Mouse (Mus musculus) intestine, embryonic 16.5 days (tissue): ENCODE measurements around the gene Rhod. TPM values are rescaled to one million over a fixed set of nuclear protein-coding genes. Genes with fewer than 3 reads are reported as not detected.

ENCODE experiments used
- ATAC-seq: fragments of 200-750 bp; cut with Nextera tagmentation; 2 replicates; pipeline ENCODE4 v1.8.0; 2017; ENCODE audit warnings: moderate TSS enrichment, moderate library complexity
- H3K27ac ChIP-seq: fragments of 300-500 bp; sonication (generic); 2 replicates; pipeline ENCODE4 v1.5.1; 2014; ENCODE audit warnings: mild to moderate bottlenecking, low read length
- H3K27me3 ChIP-seq: fragments of 300-500 bp; sonication (generic); replicated peaks from 2 replicates; pipeline ENCODE4 v1.6.1; 2014; ENCODE audit warnings: low read length, control low read depth, mixed read lengths; ENCODE audit not compliant: control insufficient read depth, insufficient read depth
- H3K36me3 ChIP-seq: fragments of 300-500 bp; sonication (generic); 2 replicates; pipeline ENCODE4 v1.6.1; 2014; ENCODE audit warnings: low read length, control low read depth; ENCODE audit not compliant: control insufficient read depth, insufficient read depth
- H3K4me1 ChIP-seq: fragments of 300-500 bp; sonication (generic); 2 replicates; pipeline ENCODE4 v1.6.1; 2014; ENCODE audit warnings: low read length, control low read depth, mixed read lengths; ENCODE audit not compliant: control insufficient read depth, insufficient read depth
- H3K4me2 ChIP-seq: fragments of 300-500 bp; sonication (generic); 2 replicates; pipeline ENCODE4 v1.6.1; 2014; ENCODE audit warnings: low read depth, low read length, control low read depth
- H3K4me3 ChIP-seq: fragments of 300-500 bp; sonication (generic); 2 replicates; pipeline ENCODE4 v1.5.1; 2014; ENCODE audit warnings: mild to moderate bottlenecking, low read length
- H3K9ac ChIP-seq: fragments of 300-500 bp; sonication (generic); 2 replicates; pipeline ENCODE4 v1.6.1; 2014; ENCODE audit warnings: low read depth, low read length
- H3K9me3 ChIP-seq: fragments of 300-500 bp; sonication (generic); 2 replicates; pipeline ENCODE4 v1.6.1; 2016; ENCODE audit warnings: low read length, control low read depth; ENCODE audit not compliant: control insufficient read depth
- WGBS: fragments of 180-500 bp; shearing (Covaris S2); extraction: QIAGEN DNeasy Blood & Tissue Kit; methylation state at CpG from one replicate; pipeline ENCODE4 v1.1.7; 2014; 5-methylcytosine and 5-hydroxymethylcytosine counted together
- polyA plus RNA-seq: library from polyadenylated mRNA; unstranded; fragments of >200 nt; fragmentation: Nextera tagmentation; extraction: Ambion mirVana; gene quantifications from 2 replicates; pipeline ENCODE4 v1.2.1, GENCODE M21; 2015

The Rhod gene
- polyA plus RNA-seq, 1 experiment from 2014 or later, result 28.2 TPM

GRCm38 (mm10) chr19:4423021-4423420 lies 16.2 kb downstream of the Rhod start:
- H3K4me2 ChIP-seq, result no peak overlapping the region
- ATAC-seq, result no peak
- H3K9ac ChIP-seq, result no peak overlapping the region
- no peaks in the 10 kb centered on the region for H3K27me3 ChIP-seq
- H3K4me1 ChIP-seq, result no peaks in the 10 kb centered on the region; the same call in 1 of the 2 replicates
- no peaks in the 10 kb centered on the region for H3K36me3 ChIP-seq
- no peaks in the 10 kb centered on the region for H3K9me3 ChIP-seq
- no peak overlapping the region for H3K4me3 ChIP-seq
- WGBS, result 85% methylated on average over 3 of the region's 3 CpGs
- H3K27ac ChIP-seq, result no peak overlapping the region

- H3K9me3 ChIP-seq, result no peaks in the 10 kb centered on the region
- WGBS, result 95% methylated on average over 3 of the region's 3 CpGs
- H3K4me2 ChIP-seq, result no peak overlapping the region
- no peaks in the 10 kb centered on the region for H3K27me3 ChIP-seq
- no peak overlapping the region for H3K4me3 ChIP-seq
- no peaks in the 10 kb centered on the region; the same call in 1 of the 2 replicates for H3K4me1 ChIP-seq
- no peak for ATAC-seq
- H3K9ac ChIP-seq, result no peak overlapping the region
- no peak overlapping the region for H3K27ac ChIP-seq
- H3K36me3 ChIP-seq, result no peaks in the 10 kb centered on the region
Observed at GRCm38 (mm10) chr19:4422581-4422980, 16.7 kb downstream of the Rhod start.

GRCm38 (mm10) chr19:4420153-4420910 lies 18.9 kb downstream of the Rhod start:
- 83% methylated on average over 8 of the region's 8 CpGs for WGBS
- no peak overlapping the region for H3K4me2 ChIP-seq
- H3K27me3 ChIP-seq, result no peaks in the 10 kb centered on the region
- no peaks in the 10 kb centered on the region; the same call in 1 of the 2 replicates for H3K4me1 ChIP-seq
- H3K9me3 ChIP-seq, result no peaks in the 10 kb centered on the region
- no peak overlapping the region for H3K9ac ChIP-seq
- H3K27ac ChIP-seq, result no peak overlapping the region
- H3K4me3 ChIP-seq, result no peak overlapping the region
- H3K36me3 ChIP-seq, result no peaks in the 10 kb centered on the region
- no peak for ATAC-seq

- no peak overlapping the region for H3K9ac ChIP-seq
- H3K4me1 ChIP-seq, result no peaks in the 10 kb centered on the region; the same call in 1 of the 2 replicates
- H3K36me3 ChIP-seq, result no peaks in the 10 kb centered on the region
- H3K4me2 ChIP-seq, result no peak overlapping the region
- H3K9me3 ChIP-seq, result no peaks in the 10 kb centered on the region
- H3K4me3 ChIP-seq, result no peak overlapping the region
- no peak overlapping the region for H3K27ac ChIP-seq
- ATAC-seq, result no peak
- WGBS, result 95% methylated on average over 5 of the region's 5 CpGs
- no peaks in the 10 kb centered on the region for H3K27me3 ChIP-seq
Observed at GRCm38 (mm10) chr19:4419711-4420110, 19.5 kb downstream of the Rhod start.

GRCm38 (mm10) chr19:4417713-4418112 lies 21.5 kb downstream of the Rhod start:
- Histone ChIP-seq H3K4me3 (no peak overlapping the region), H3K4me1 (no peaks in the 10 kb centered on the region; the same call in 1 of the 2 replicates), H3K27me3 (no peaks in the 10 kb centered on the region), H3K9ac (no peak overlapping the region), H3K27ac (no peak overlapping the region), H3K9me3 (no peaks in the 10 kb centered on the region), H3K4me2 (no peak overlapping the region), H3K36me3 (no peaks in the 10 kb centered on the region)
- ATAC-seq, result peak; percentile 7; the same call in 1 of the 2 replicates

GRCm38 (mm10) chr19:4417183-4417582 lies 22.0 kb downstream of the Rhod start:
- no peak overlapping the region for H3K4me3 ChIP-seq
- H3K9ac ChIP-seq, result no peak overlapping the region
- no peak overlapping the region for H3K4me2 ChIP-seq
- H3K9me3 ChIP-seq, result no peaks in the 10 kb centered on the region
- H3K27ac ChIP-seq, result no peak overlapping the region
- WGBS, result 0% methylated on average over 1 of the region's 1 CpGs
- no peaks in the 10 kb centered on the region for H3K36me3 ChIP-seq
- H3K27me3 ChIP-seq, result no peaks in the 10 kb centered on the region
- H3K4me1 ChIP-seq, result no peaks in the 10 kb centered on the region; the same call in 1 of the 2 replicates
- peak; percentile 74 for ATAC-seq

GRCm38 (mm10) chr19:4414631-4415030 lies 24.6 kb downstream of the Rhod start:
- Histone ChIP-seq H3K27me3 (no peaks in the 10 kb centered on the region), H3K27ac (no peak overlapping the region), H3K4me3 (no peak overlapping the region), H3K4me1 (no peaks in the 10 kb centered on the region), H3K9ac (no peak overlapping the region), H3K9me3 (no peaks in the 10 kb centered on the region), H3K4me2 (no peak overlapping the region), H3K36me3 (no peaks in the 10 kb centered on the region)
- 77% methylated on average over 1 of the region's 1 CpGs for WGBS
- ATAC-seq, result no peak

GRCm38 (mm10) chr19:4409062-4409461 lies 30.2 kb downstream of the Rhod start:
- no peaks in the 10 kb centered on the region for H3K9me3 ChIP-seq
- H3K4me1 ChIP-seq, result no peaks in the 10 kb centered on the region
- H3K4me3 ChIP-seq, result no peak overlapping the region
- 51% methylated on average over 2 of the region's 2 CpGs for WGBS
- H3K4me2 ChIP-seq, result no peak overlapping the region
- no peak for ATAC-seq
- no peak overlapping the region for H3K9ac ChIP-seq
- H3K27me3 ChIP-seq, result no peaks in the 10 kb centered on the region
- H3K27ac ChIP-seq, result no peak overlapping the region
- no peaks in the 10 kb centered on the region for H3K36me3 ChIP-seq

- H3K4me2 ChIP-seq, result no peak overlapping the region
- no peaks in the 10 kb centered on the region for H3K9me3 ChIP-seq
- no peak overlapping the region for H3K9ac ChIP-seq
- no peak overlapping the region for H3K4me3 ChIP-seq
- no peak for ATAC-seq
- H3K27me3 ChIP-seq, result no peaks in the 10 kb centered on the region
- H3K27ac ChIP-seq, result no peak overlapping the region
- no peaks in the 10 kb centered on the region for H3K4me1 ChIP-seq
- WGBS, result 98% methylated on average over 2 of the region's 2 CpGs
- no peaks in the 10 kb centered on the region for H3K36me3 ChIP-seq
Observed at GRCm38 (mm10) chr19:4404840-4405239, 34.4 kb downstream of the Rhod start.
